Mouse (Mus musculus) brain, embryonic 14.5 days (tissue): ENCODE measurements around the gene Nubpl.

Experiments
- CTCF ChIP-seq: fragments of 200-500 bp; IDR thresholded peaks from 2 replicates; pipeline ENCODE4 v1.5.1; 2012; ENCODE audit warnings: inconsistent platforms, mild to moderate bottlenecking, moderate library complexity, borderline replicate concordance; ENCODE audit not compliant: insufficient read depth, insufficient read length; ENCODE audit errors: extremely low read depth
- POLR2A ChIP-seq: fragments of 200-500 bp; IDR thresholded peaks from 2 replicates; pipeline ENCODE4 v1.6.1; 2012; ENCODE audit warnings: mild to moderate bottlenecking, inconsistent platforms, borderline replicate concordance; ENCODE audit not compliant: poor library complexity, insufficient read depth, insufficient read length, severe bottlenecking; ENCODE audit errors: extremely low read depth

- TF ChIP-seq CTCF: no peak
- no peak for TF ChIP-seq POLR2A
Measured at GRCm38 (mm10) chr12:52297988-52298387, 200.5 kb downstream of the Nubpl start.
